Mouse (Mus musculus): Measurements from ENCODE around the gene Washc3.

DNA sequence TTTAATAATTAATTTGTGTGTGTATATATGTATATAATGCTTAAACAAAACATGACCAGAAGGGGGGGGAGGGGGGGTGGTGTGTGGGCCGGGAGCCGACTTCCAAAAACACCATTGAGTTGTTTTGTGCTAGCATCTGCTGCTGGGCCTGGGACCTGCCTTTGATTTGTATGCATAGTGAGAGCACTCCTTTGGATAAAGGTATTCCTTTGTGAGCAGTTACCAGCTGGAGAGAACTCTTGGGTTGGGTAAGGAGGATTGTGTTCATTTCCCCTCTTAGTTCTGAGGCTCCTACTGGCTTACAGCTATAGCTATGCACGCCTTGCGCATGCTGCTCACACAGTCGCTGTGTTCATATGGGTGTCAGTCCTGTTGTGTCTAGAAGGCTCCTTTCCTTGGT, 38.2 kb upstream of the Washc3 start:
- TF ChIP-seq CTCF (IDR thresholded peaks at IDR 0.05; ENCODE audit: insufficient read depth, low read length), result no peak
- no peak for TF ChIP-seq POLR2A (IDR thresholded peaks at IDR 0.05; ENCODE audit: borderline replicate concordance, extremely low read depth, low read depth, low read length)
